Mouse (Mus musculus) embryonic facial prominence, embryonic 15.5 days (tissue): ENCODE data around the gene Hist1h4i. TPM values are rescaled to one million over a fixed set of nuclear protein-coding genes. Genes with fewer than 3 reads are reported as not detected.
"Not testable (repeated sequence)": the region's sequence is repeated elsewhere in the genome, so short reads cannot be mapped to it uniquely, and the experiment has no call there.

ENCODE experiments used
- ATAC-seq: fragments of 200-750 bp; cut with Nextera tagmentation; 2 replicates; pipeline ENCODE4 v1.8.0; 2017; ENCODE audit warnings: low read depth, moderate TSS enrichment; ENCODE audit not compliant: insufficient number of reproducible peaks, low FRiP score, low TSS enrichment
- H3K27ac ChIP-seq: fragments of 300-500 bp; sonication (generic); replicated peaks from 2 replicates; pipeline ENCODE4 v1.5.1; 2015; ENCODE audit warnings: mild to moderate bottlenecking, inconsistent platforms
- H3K27me3 ChIP-seq: fragments of 300-500 bp; sonication (generic); 2 replicates; pipeline ENCODE4 v1.6.1; 2015; ENCODE audit warnings: inconsistent platforms
- H3K36me3 ChIP-seq: fragments of 300-500 bp; sonication (generic); 2 replicates; pipeline ENCODE4 v1.6.1; 2015; ENCODE audit warnings: mild to moderate bottlenecking, inconsistent platforms
- H3K4me1 ChIP-seq: fragments of 300-500 bp; sonication (generic); 2 replicates; pipeline ENCODE4 v1.6.1; 2015; ENCODE audit warnings: inconsistent platforms
- H3K4me2 ChIP-seq: fragments of 300-500 bp; sonication (generic); replicated peaks from 2 replicates; pipeline ENCODE4 v1.6.1; 2015; ENCODE audit warnings: mild to moderate bottlenecking, inconsistent platforms
- H3K4me3 ChIP-seq: fragments of 300-500 bp; sonication (generic); replicated peaks from 2 replicates; pipeline ENCODE4 v1.5.1; 2015; ENCODE audit warnings: mild to moderate bottlenecking, inconsistent platforms
- H3K9ac ChIP-seq: fragments of 300-500 bp; sonication (generic); 2 replicates; pipeline ENCODE4 v1.6.1; 2015; ENCODE audit warnings: inconsistent platforms
- H3K9me3 ChIP-seq: fragments of 300-500 bp; sonication (generic); replicated peaks from 2 replicates; pipeline ENCODE4 v1.6.1; 2016; ENCODE audit warnings: inconsistent platforms
- WGBS: fragments of 180-500 bp; shearing (Covaris S2); methylation state at CpG from one replicate; pipeline ENCODE4 v1.1.7; 2015; 5-methylcytosine and 5-hydroxymethylcytosine counted together
- polyA plus RNA-seq: library from polyadenylated mRNA; unstranded; fragments of >200 nt; fragmentation: Nextera tagmentation; extraction: Ambion mirVana; gene quantifications from 2 replicates; pipeline ENCODE4 v1.2.1, GENCODE M21; 2015

Hist1h4i gene
- polyA plus RNA-seq, 1 experiment from 2014 or later, result 20.6 TPM

DNA sequence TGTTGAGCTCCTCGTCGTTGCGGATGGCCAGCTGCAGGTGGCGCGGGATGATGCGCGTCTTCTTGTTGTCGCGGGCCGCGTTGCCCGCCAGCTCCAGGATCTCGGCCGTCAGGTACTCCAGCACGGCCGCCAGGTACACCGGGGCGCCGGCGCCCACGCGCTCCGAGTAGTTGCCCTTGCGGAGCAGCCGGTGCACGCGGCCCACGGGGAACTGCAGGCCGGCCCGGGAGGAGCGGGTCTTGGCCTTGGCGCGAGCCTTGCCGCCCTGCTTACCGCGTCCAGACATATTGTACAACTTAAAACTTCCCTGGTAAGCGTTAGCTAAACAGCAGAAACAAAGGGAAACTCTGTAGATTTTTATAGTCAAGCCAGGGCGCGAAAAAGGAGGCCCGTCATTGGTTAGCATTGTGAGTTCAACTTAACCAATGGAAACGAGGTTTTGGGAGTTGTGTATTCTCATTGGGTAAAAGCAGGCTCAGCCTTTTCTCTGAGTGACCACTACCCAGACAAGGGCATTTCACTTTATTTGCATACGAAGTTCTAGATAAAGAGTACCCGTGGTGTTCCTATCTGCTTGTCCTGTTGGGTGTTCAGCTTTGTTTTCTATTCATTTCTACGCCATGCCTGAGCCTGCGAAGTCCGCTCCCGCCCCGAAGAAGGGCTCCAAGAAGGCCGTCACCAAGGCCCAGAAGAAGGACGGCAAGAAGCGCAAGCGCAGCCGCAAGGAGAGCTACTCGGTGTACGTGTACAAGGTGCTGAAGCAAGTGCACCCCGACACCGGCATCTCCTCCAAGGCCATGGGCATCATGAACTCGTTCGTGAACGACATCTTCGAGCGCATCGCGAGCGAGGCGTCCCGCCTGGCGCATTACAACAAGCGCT is 5.7 kb downstream of the Hist1h4i start, which contains the start of the genes Hist1h2ah and Hist1h2bk:
Gene Hist1h2ah (minus strand): TSS at position 302 of the 882 bp plus-strand sequence.
Gene Hist1h2bk (plus strand): TSS at position 604 of the 882 bp plus-strand sequence.
- peak; percentile 97 for ATAC-seq
- not testable (repeated sequence) for H3K9me3 ChIP-seq, H3K27me3 ChIP-seq, H3K36me3 ChIP-seq
- under 1% methylated on average over 24 of the region's 69 CpGs for WGBS
- H3K4me3 ChIP-seq, result peak within 1 kb of the TSS; percentile 48
- H3K4me1 ChIP-seq, result peaks cover 20% of the 10 kb centered on the region
- H3K27ac ChIP-seq, result peak within 1 kb of the TSS; percentile 81
- peak within 1 kb of the TSS; percentile 31 for H3K9ac ChIP-seq
- peak within 1 kb of the TSS; percentile 58 for H3K4me2 ChIP-seq

DNA sequence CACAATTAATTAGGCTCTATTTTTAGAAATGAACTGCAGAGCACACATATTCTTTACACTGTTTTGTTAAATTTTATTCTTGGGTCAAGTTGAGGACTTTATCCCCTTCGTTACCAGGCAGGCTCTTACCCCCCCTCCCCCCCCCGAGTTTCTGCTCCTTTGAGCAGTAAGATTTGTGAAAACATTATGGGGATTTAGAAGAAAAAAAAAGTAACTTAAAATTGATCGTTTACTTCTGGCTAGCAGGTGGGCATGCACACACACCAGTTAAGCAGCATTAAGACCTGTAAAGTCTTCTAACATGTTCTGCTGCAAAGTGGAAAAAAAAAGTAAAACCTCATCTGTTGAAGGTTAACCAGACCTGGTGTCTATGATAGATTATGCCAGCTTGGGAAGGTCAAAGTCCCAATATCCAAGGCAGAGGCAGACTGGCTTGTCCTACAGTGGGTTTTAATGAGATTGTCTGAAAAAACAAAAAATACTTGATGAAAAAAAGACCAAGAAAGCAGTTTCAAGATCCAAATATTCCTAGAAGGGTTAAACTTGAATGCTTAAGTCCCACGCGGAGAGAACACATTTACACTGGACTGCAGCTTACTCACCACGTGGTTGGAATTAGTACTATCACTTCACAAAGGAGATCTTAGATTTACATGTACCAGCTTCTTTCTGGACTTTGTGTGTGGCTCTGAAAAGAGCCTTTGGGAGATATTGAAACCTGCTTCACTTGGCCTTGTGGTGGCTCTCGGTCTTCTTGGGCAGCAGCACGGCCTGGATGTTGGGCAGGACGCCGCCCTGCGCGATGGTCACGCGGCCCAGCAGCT is 6.5 kb downstream of the Hist1h4i start:
- H3K27me3 ChIP-seq, result no peaks in the 10 kb centered on the region
- H3K9ac ChIP-seq, result peak overlapping the region; percentile 31; the same call in 1 of the 2 replicates
- peak overlapping the region; percentile 48 for H3K4me3 ChIP-seq
- H3K27ac ChIP-seq, result peak overlapping the region; percentile 73
- H3K4me2 ChIP-seq, result peak overlapping the region; percentile 58
- peaks cover 13% of the 10 kb centered on the region for H3K4me1 ChIP-seq
- no peaks in the 10 kb centered on the region for H3K9me3 ChIP-seq
- H3K36me3 ChIP-seq, result no peaks in the 10 kb centered on the region
- under 1% methylated on average over 14 of the region's 14 CpGs for WGBS
- no peak; the same call in 1 of the 2 replicates for ATAC-seq

DNA sequence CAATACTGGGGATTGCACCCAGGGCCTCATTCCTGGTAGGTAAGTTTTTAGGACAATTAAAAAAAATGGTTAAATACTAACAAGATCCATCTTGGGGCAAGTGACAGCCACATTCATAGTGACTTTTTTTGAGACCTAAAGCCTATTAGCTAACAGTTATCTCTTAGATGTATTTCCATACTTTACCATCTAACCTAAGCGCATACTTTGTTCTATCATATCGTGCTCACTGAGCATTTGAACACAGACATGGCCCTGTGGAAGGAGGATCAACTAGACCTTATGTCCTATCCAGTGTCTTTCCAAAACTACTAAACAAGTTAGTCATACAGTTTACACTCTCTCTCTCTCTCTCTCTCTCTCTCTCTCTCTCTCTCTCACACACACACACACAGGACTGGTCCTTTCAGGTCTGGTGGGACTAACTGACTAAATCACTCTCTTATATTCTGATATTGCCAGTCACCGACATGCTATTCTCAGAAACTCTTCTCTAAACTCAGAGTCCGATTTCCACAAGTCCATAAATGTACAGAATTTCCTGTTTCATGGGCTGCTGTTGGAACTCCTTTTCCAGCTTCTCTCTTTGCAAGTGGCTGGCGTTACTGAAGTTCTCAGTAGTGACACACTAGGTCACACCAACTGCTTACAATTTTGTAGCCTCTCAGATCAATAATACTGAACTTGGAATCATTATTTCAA is 7.3 kb downstream of the Hist1h4i start:
- no peak for ATAC-seq
- 37% methylated on average over 5 of the region's 5 CpGs for WGBS

DNA sequence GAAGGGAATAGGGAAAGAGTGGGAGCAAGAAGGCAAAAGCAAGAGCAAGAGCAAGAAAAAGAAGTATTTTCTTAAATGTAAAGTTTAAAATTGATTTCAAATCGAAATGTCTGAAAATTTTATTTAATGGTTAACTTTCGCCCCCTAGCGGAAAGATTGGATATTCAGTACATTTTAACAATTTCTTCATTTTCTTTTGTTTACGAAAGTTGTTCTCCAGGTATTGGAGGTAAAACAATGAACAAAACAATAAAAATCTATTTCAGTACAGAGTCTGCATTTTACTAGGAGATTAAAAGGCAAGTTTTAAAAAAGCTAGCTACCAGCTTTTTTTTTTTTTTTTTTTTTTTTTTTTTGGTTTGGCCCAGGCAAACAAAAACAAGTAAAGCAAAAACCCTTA is 10.7 kb downstream of the Hist1h4i start:
- no peaks in the 10 kb centered on the region for H3K27me3 ChIP-seq
- H3K4me3 ChIP-seq, result no peak overlapping the region
- H3K4me2 ChIP-seq, result no peak overlapping the region
- 10% methylated on average over 4 of the region's 4 CpGs for WGBS
- peaks cover 5% of the 10 kb centered on the region; the same call in 1 of the 2 replicates for H3K4me1 ChIP-seq
- H3K27ac ChIP-seq, result no peak overlapping the region
- no peaks in the 10 kb centered on the region for H3K9me3 ChIP-seq
- no peaks in the 10 kb centered on the region for H3K36me3 ChIP-seq
- no peak overlapping the region for H3K9ac ChIP-seq
- no peak for ATAC-seq

More for the DNA sequence above, 7.3 kb downstream of the Hist1h4i start:
- peak overlapping the region; percentile 48 for H3K4me3 ChIP-seq
- H3K27me3 ChIP-seq, result no peaks in the 10 kb centered on the region
- H3K9me3 ChIP-seq, result no peaks in the 10 kb centered on the region
- H3K27ac ChIP-seq, result no peak overlapping the region
- peaks cover 13% of the 10 kb centered on the region for H3K4me1 ChIP-seq
- H3K4me2 ChIP-seq, result peak overlapping the region; percentile 58
- no peaks in the 10 kb centered on the region for H3K36me3 ChIP-seq
- H3K9ac ChIP-seq, result no peak overlapping the region

DNA sequence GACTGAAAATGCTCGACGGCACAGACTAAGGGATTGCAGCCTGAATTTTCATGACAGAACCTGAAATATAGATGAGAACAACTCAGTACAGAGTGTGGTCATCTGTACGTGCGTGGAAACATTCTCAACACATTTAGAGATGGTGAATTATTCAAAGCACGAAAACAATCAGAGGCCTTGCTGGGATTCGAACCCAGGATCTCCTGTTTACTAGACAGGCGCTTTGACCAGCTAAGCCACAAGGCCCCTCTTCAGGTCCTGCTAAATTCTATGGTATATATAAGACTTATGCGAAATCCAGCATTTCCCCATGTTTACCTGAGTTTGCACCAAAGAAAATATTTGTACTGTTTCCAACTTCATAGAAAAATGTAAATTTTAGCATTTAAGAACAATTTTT is 11.2 kb downstream of the Hist1h4i start:
- Histone ChIP-seq H3K27me3 (no peaks in the 10 kb centered on the region), H3K4me2 (no peak overlapping the region), H3K4me1 (peaks cover 4% of the 10 kb centered on the region; the same call in 1 of the 2 replicates), H3K9ac (no peak overlapping the region), H3K4me3 (no peak overlapping the region), H3K9me3 (no peaks in the 10 kb centered on the region), H3K27ac (no peak overlapping the region), H3K36me3 (no peaks in the 10 kb centered on the region)
- no peak for ATAC-seq
- WGBS, result 36% methylated on average over 8 of the region's 8 CpGs

DNA sequence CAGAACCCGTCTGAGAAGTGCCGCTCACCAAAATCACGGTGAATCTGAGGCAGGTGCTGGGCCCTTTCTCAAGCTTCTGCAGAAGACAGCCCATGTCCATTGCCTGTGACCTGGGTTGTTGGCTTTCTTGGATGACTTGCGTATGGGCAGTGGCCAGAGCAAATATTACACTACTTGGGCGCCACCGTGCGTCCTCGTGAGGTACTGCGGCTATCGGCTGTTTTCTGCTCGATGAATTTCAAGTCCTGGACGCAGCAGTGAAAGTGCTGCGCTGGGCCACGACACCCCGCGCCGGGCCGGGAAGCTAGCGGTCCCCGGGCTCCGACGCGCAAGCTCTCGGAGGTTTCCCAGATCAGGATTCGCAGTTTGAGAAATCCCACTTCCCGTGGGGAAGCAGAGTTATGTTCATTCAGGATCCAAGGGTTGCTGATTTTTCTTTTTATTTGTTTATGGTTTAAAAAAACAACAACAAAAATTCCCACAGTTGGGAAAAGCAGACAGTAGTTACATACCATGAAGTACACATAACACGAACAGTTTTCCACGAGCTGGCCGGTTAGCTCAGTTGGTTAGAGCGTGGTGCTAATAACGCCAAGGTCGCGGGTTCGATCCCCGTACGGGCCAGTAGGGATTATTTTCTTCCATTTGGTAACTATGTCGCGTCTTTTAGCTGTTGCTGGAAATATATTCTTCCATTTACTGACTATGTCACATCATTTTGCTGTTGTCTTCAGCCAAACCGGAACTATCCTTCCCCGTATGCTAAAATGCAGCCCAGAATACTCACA is 12.3 kb downstream of the Hist1h4i start:
- Histone ChIP-seq H3K4me3 (peak overlapping the region; percentile 59), H3K4me1 (no peaks in the 10 kb centered on the region), H3K9me3 (no peaks in the 10 kb centered on the region), H3K27ac (peak overlapping the region; percentile 91), H3K36me3 (no peaks in the 10 kb centered on the region), H3K9ac (peak overlapping the region; percentile 58), H3K4me2 (peak overlapping the region; percentile 55), H3K27me3 (no peaks in the 10 kb centered on the region)
- ATAC-seq, result peak; percentile 76
- WGBS, result under 1% methylated on average over 40 of the region's 40 CpGs

DNA sequence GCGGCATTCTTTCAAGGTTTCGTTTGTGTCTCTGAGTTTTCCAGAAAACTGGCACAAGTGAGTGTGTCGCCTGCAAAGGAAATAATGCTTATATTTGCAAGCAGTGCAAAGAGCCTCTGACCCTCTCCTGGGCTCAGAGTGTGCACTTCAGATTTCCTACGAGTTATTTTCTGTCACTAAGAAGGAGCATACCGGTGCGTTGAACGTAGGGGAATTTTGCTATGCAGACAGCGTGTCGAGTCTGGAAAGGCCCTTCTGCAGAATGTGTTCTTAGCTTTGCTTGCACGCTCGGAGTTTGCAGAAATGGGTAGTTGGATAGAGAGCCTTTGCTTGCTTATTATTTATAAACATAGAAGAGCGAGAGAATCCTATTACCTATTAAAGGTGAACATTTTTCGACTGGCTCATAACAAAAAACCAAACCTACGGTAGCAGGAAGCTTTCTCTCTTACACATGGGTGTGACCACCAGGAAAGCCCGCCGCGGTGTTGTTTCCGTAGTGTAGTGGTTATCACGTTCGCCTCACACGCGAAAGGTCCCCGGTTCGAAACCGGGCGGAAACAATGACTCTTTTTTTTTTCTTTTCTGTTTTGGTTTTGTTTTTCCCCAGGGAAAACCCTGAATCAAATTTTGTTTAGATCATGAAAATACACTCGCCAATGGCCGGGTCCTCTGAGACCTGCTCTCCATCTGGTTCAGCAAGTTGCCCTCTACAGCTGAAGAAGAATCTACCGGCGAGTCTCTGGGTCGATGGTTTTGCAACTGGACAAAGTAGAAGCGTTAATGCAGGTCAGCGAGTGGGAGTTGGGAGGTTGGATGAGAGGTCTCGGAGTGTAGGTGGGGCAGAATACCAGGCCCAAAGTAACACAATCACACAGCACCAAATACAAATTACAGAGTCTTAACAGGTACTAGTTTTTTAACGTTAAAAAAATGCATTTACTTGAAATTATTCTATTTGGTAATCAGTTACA is 14.8 kb downstream of the Hist1h4i start:
- H3K27ac ChIP-seq, result peak overlapping the region; percentile 44; the same call in 1 of the 2 replicates
- H3K9me3 ChIP-seq, result no peaks in the 10 kb centered on the region
- ATAC-seq, result no peak
- peak overlapping the region; percentile 61 for H3K4me2 ChIP-seq
- peak overlapping the region; percentile 31 for H3K9ac ChIP-seq
- H3K4me3 ChIP-seq, result peak overlapping the region; percentile 53
- H3K4me1 ChIP-seq, result peaks cover 7% of the 10 kb centered on the region; the same call in 1 of the 2 replicates
- WGBS, result 1% methylated on average over 35 of the region's 35 CpGs
- H3K36me3 ChIP-seq, result no peaks in the 10 kb centered on the region
- H3K27me3 ChIP-seq, result no peaks in the 10 kb centered on the region

DNA sequence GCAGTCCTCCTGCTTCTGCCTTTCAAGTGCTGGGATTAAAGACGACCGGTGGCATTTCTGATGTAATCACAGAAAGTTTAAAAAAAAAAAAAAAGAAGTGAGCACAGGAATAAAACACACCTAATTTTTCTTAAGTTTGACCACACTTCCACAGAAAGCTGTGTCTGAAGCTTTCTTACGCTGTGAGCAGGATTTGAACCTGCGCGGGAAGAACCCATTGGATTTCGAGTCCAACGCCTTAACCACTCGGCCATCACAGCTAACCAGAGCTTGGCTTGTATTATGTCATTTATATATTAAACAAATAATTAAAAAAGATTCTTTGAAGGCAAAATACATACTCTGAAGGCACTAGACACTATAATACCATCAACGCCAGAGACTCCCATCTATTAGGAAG is 18.9 kb downstream of the Hist1h4i start:
- no peak overlapping the region for H3K27ac ChIP-seq
- peaks cover 8% of the 10 kb centered on the region; the same call in 1 of the 2 replicates for H3K4me1 ChIP-seq
- peak overlapping the region; percentile 51 for H3K4me3 ChIP-seq
- peak; percentile 81 for ATAC-seq
- peak overlapping the region; percentile 70 for H3K4me2 ChIP-seq
- under 1% methylated on average over 9 of the region's 9 CpGs for WGBS
- no peaks in the 10 kb centered on the region for H3K9me3 ChIP-seq
- H3K36me3 ChIP-seq, result no peaks in the 10 kb centered on the region
- 0 out of 2 replicates have a peak overlapping the region, but pooled peaks have one; percentile 23 for H3K9ac ChIP-seq
- H3K27me3 ChIP-seq, result peaks cover 21% of the 10 kb centered on the region

DNA sequence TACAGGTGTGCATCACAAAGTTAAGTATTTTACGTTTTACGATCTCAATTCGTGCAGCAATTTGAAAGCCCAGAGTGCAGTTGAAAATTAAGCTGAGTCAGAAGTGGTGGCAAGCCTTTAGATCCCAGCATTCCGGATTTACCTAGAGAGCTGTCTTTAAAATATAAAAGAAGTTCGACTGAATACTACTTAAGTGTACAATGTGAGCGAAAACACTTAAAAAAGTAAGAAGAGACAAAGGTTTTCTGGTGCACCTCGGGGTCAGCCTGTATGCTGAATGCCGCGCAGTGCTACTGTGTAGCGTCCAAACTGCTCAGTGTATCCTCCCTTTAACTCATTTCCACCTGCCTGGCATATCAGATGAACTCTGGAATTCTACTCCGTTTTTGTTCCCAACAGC is 19.6 kb downstream of the Hist1h4i start:
- Histone ChIP-seq H3K4me1 (peaks cover 8% of the 10 kb centered on the region; the same call in 1 of the 2 replicates), H3K4me2 (peak overlapping the region; percentile 70), H3K27me3 (peaks cover 25% of the 10 kb centered on the region), H3K27ac (no peak overlapping the region; the same call in 1 of the 2 replicates), H3K36me3 (no peaks in the 10 kb centered on the region), H3K9me3 (no peaks in the 10 kb centered on the region), H3K9ac (peak overlapping the region; percentile 23; the same call in 1 of the 2 replicates), H3K4me3 (peak overlapping the region; percentile 51)
- no peak for ATAC-seq
- 0% methylated on average over 11 of the region's 11 CpGs for WGBS
